Mouse (Mus musculus) heart, postnatal 0 days (tissue): ENCODE data around the gene Fcamr. TPM values are rescaled to one million over a fixed set of nuclear protein-coding genes. Genes with fewer than 3 reads are reported as not detected.

Experiments
- ATAC-seq: fragments of 200-750 bp; cut with Nextera tagmentation; 2 replicates; pipeline ENCODE4 v1.8.0; 2017; ENCODE audit warnings: low read depth, moderate number of reproducible peaks, moderate library complexity; ENCODE audit not compliant: insufficient read depth
- DNase-seq: peaks from one replicate; pipeline ENCODE4 v3.0.0-alpha.2; 2016; ENCODE audit warnings: low spot score
- H3K27ac ChIP-seq: fragments of 300-500 bp; sonication (generic); 2 replicates; pipeline ENCODE4 v1.5.1; 2014; ENCODE audit warnings: low read depth, mild to moderate bottlenecking
- H3K27me3 ChIP-seq: fragments of 300-500 bp; sonication (generic); 2 replicates; pipeline ENCODE4 v1.6.1; 2014; ENCODE audit warnings: low read length, mixed read lengths; ENCODE audit not compliant: control insufficient read depth, insufficient read depth
- H3K36me3 ChIP-seq: fragments of 300-500 bp; sonication (generic); replicated peaks from 2 replicates; pipeline ENCODE4 v1.6.1; 2014; ENCODE audit warnings: low read length, mixed read lengths; ENCODE audit not compliant: control insufficient read depth, insufficient read depth
- H3K4me1 ChIP-seq: fragments of 300-500 bp; sonication (generic); 2 replicates; pipeline ENCODE4 v1.6.1; 2014; ENCODE audit warnings: antibody characterized with exemption; ENCODE audit not compliant: control insufficient read depth, insufficient read depth
- H3K4me2 ChIP-seq: fragments of 300-500 bp; sonication (generic); 2 replicates; pipeline ENCODE4 v1.6.1; 2014; ENCODE audit warnings: low read depth, mild to moderate bottlenecking, low read length, moderate library complexity
- H3K4me3 ChIP-seq: fragments of 300-500 bp; sonication (generic); 2 replicates; pipeline ENCODE4 v1.5.1; 2014; ENCODE audit warnings: low read depth, low read length
- H3K9ac ChIP-seq: fragments of 300-500 bp; sonication (generic); replicated peaks from 2 replicates; pipeline ENCODE4 v1.6.1; 2014; ENCODE audit warnings: low read depth, low read length, mixed read lengths
- H3K9me3 ChIP-seq: fragments of 300-500 bp; sonication (generic); replicated peaks from 2 replicates; pipeline ENCODE4 v1.6.1; 2016; ENCODE audit warnings: low read length; ENCODE audit not compliant: control insufficient read depth
- CTCF ChIP-seq: IDR thresholded peaks from 2 replicates; pipeline ENCODE4 v1.5.1; 2016; ENCODE audit warnings: antibody characterized with exemption, control low read depth, low read depth
- EP300 ChIP-seq: IDR thresholded peaks from 2 replicates; pipeline ENCODE4 v1.6.1; 2016; ENCODE audit warnings: antibody characterized with exemption, low read depth
- WGBS: fragments of 180-500 bp; shearing (Covaris S2); extraction: QIAGEN DNeasy Blood & Tissue Kit; methylation state at CpG from one replicate; pipeline ENCODE4 v1.1.7; 2014; 5-methylcytosine and 5-hydroxymethylcytosine counted together
- polyA plus RNA-seq: library from polyadenylated mRNA; unstranded; fragments of >200 nt; fragmentation: Nextera tagmentation; extraction: Ambion mirVana; gene quantifications from 2 replicates; pipeline ENCODE4 v1.2.1, GENCODE M21; 2015
- total RNA-seq: library from RNA; depleted of rRNA; stranded (reverse); fragments of >200 nt; gene quantifications from 2 replicates; pipeline ENCODE4 v1.2.3, GENCODE M21; 2014; ENCODE audit warnings: low replicate concordance

Gene Fcamr
- total and polyA plus RNA-seq, 2 experiments from 2014 or later, result 0.15 to 2.8 TPM

DNA sequence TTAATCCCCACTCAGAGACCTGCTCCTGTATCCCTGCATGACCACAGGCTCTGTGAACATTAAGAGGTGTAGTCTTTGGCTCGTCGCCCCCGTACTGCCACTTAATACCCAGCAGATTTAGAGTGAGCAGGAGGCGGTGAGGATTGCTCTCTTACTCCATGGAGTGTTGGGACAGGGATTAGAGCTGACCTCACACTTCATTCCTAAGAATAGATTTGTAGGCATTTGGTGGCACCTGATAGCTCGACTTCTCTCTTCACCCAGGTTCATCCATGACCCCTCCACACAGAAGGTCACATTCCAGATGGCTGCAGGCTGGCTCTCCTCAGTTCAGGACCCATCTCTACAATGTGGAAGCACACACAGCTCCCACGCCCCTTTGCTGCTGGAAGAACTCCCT, 3.6 kb downstream of the Fcamr start:
- H3K9ac ChIP-seq, result no peak overlapping the region
- DNase-seq, result peak; percentile 24
- peak; percentile 82 for ATAC-seq
- no peak overlapping the region for H3K4me3 ChIP-seq
- H3K9me3 ChIP-seq, result no peaks in the 10 kb centered on the region
- peak overlapping the region; percentile 43; the same call in 1 of the 2 replicates for H3K27ac ChIP-seq
- H3K4me2 ChIP-seq, result no peak overlapping the region
- no peaks in the 10 kb centered on the region; the same call in 1 of the 2 replicates for H3K27me3 ChIP-seq
- 35% methylated on average over 6 of the region's 6 CpGs for WGBS
- H3K36me3 ChIP-seq, result no peaks in the 10 kb centered on the region
- 0 out of 2 replicates have a peak, but pooled peaks cover 2% of the 10 kb centered on the region for H3K4me1 ChIP-seq
- TF ChIP-seq CTCF (no peak), EP300 (no peak)

DNA sequence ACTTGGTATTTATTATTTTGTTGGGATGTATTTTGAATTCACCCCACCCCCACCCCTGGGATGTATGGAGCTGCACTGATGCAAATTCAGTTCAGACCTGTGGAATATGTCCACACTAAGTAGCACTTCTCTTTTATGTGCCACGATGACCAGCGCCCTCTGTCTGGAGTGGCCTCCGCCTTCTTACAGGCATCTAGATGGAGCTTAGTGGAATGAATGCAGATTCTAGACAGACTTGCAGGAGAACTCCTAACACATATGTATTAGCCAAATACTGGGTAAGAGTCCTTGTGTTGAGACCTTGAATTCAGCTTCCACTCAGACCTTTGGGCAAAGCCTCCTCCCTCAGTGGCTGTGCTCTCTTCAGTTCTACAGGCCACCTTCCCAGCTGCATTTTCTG, 10.2 kb downstream of the Fcamr start:
- H3K9ac ChIP-seq, result no peak overlapping the region
- no peaks in the 10 kb centered on the region for H3K9me3 ChIP-seq
- H3K4me2 ChIP-seq, result no peak overlapping the region
- no peaks in the 10 kb centered on the region for H3K4me1 ChIP-seq
- no peak overlapping the region for H3K27ac ChIP-seq
- no peaks in the 10 kb centered on the region for H3K27me3 ChIP-seq
- ATAC-seq (no peak), DNase-seq (no peak)
- H3K4me3 ChIP-seq, result no peak overlapping the region
- 78% methylated on average over 3 of the region's 3 CpGs for WGBS
- H3K36me3 ChIP-seq, result no peaks in the 10 kb centered on the region
- TF ChIP-seq CTCF (no peak), EP300 (no peak)

DNA sequence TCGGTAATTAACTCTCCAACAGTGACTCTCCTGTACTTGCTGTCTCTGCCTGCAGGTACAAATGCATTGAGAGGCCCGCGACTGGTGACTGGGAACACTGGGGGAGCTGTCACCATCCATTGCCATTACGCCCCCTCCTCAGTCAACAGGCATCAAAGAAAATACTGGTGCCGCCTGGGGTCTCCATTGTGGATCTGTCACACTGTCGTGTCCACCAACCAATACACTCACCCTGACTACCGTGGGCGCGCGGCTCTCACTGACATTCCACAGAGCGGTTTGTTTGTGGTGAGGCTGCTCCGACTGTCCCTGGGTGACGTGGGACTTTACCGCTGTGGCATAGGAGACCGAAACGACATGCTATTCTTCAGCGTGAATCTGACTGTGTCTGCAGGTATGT, 10.6 kb downstream of the Fcamr start:
- no peak overlapping the region for H3K9ac ChIP-seq
- DNase-seq, result no peak
- H3K4me1 ChIP-seq, result no peaks in the 10 kb centered on the region
- no peak for ATAC-seq
- H3K27me3 ChIP-seq, result no peaks in the 10 kb centered on the region
- H3K4me3 ChIP-seq, result no peak overlapping the region
- H3K4me2 ChIP-seq, result no peak overlapping the region
- no peaks in the 10 kb centered on the region for H3K36me3 ChIP-seq
- TF ChIP-seq CTCF, result no peak
- no peak for TF ChIP-seq EP300
- H3K9me3 ChIP-seq, result no peaks in the 10 kb centered on the region
- no peak overlapping the region for H3K27ac ChIP-seq
- WGBS, result 72% methylated on average over 17 of the region's 17 CpGs

DNA sequence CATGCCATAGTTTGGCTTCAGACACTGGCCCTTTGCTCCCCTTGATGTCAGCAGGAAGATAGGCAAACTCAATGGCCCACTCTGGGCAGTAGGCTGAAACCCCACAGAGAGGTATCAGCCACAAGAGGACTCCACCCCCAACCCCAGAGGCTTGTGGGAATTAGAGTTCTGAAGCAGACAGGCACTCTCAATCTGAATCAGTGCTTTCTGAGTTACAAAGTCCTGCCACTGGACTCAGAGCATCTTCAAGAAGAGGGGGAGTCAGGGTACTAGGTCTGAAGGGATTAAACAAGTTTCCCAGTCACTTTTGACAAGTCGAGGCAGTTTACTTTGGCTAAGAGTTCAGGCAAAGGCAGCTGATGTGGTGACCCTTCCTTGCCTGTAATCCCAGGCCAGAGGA, 19.0 kb downstream of the Fcamr start:
- no peak overlapping the region for H3K9ac ChIP-seq
- no peaks in the 10 kb centered on the region for H3K36me3 ChIP-seq
- 59% methylated on average over 1 of the region's 1 CpGs for WGBS
- no peak overlapping the region for H3K4me3 ChIP-seq
- no peak overlapping the region for H3K27ac ChIP-seq
- H3K27me3 ChIP-seq, result no peaks in the 10 kb centered on the region
- no peaks in the 10 kb centered on the region for H3K9me3 ChIP-seq
- no peak for TF ChIP-seq EP300
- TF ChIP-seq CTCF, result no peak
- no peaks in the 10 kb centered on the region for H3K4me1 ChIP-seq
- H3K4me2 ChIP-seq, result no peak overlapping the region
- DNase-seq (no peak), ATAC-seq (no peak)

DNA sequence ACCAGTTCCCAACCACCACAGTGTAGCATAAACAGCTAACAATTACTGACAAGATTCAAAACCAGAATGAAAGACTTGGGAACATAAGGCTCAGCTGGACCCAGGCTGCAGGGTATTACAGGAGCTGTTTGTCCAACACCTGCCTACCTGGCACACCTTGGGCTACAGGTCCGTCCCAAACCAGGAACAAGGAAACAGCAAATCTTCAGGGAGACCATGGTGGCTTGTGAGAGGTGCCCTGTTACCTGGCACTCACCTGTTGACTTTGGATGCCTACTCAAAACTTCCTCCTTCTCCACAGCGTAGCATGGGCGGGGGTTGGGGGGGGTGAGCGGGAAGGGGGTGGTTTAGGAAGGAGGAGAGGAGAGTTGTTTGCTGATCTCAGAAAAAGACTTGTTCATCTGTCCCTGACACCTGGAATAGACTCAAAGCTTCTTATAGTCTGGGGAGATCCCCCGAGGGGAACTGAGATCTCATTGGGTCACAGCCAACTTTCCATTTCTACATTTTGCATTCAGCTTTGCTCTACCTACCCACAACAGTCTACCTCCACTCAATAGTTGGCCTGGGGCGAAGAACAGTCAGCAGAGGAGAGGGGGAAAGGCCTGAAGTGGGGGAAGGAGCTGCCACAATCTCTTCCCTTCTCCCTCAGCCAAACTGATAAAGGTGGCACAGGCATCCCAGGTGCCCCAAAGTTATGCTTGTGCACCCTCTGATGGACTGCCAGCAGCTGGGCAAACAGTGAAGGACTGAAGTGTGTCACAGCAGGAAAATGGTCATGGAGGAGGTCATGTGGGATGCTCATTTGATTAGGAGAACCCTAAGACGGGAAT, 19.8 kb downstream of the Fcamr start:
- ATAC-seq (no peak), DNase-seq (no peak)
- Histone ChIP-seq H3K4me3 (no peak overlapping the region), H3K4me2 (no peak overlapping the region), H3K9me3 (no peaks in the 10 kb centered on the region), H3K27ac (no peak overlapping the region), H3K36me3 (no peaks in the 10 kb centered on the region), H3K9ac (no peak overlapping the region), H3K27me3 (no peaks in the 10 kb centered on the region), H3K4me1 (no peaks in the 10 kb centered on the region)
- TF ChIP-seq EP300 (no peak), CTCF (no peak)
- 80% methylated on average over 7 of the region's 7 CpGs for WGBS

DNA sequence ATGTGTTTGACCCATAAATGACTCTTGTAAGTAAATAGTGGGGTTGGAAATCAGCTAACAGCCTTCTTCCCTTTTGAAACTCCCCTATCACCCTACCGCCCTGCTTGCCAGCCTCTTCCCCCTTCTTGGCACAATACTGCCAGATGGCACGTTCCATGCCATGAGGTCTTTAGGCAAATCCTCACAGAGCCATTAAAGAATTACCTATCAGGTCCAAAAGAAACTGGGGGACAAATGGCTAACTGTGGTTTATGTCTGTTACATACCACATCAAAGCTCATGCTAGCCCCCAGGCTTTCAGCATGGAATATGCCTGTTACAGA, 20.4 kb downstream of the Fcamr start:
- 93% methylated on average over 2 of the region's 2 CpGs for WGBS
- TF ChIP-seq CTCF (no peak), EP300 (no peak)
- H3K4me1 ChIP-seq, result no peaks in the 10 kb centered on the region

More for the DNA sequence above, 20.4 kb downstream of the Fcamr start:
- H3K9ac ChIP-seq, result no peak overlapping the region
- DNase-seq, result no peak
- ATAC-seq, result no peak
- H3K36me3 ChIP-seq, result no peaks in the 10 kb centered on the region
- no peaks in the 10 kb centered on the region for H3K9me3 ChIP-seq
- no peak overlapping the region for H3K4me3 ChIP-seq
- H3K27me3 ChIP-seq, result no peaks in the 10 kb centered on the region
- H3K27ac ChIP-seq, result no peak overlapping the region
- no peak overlapping the region for H3K4me2 ChIP-seq
